Mouse (Mus musculus) thymus, adult 2 months (tissue): ENCODE measurements around the gene Ripor3. TPM values are rescaled to one million over a fixed set of nuclear protein-coding genes. Genes with fewer than 3 reads are reported as not detected.

ENCODE experiments used
- DNase-seq: peaks from one replicate; pipeline ENCODE4 v3.0.0; 2021
- H3K27ac ChIP-seq: fragments of 200-500 bp; 2 replicates; pipeline ENCODE4 v1.5.1; 2012; ENCODE audit warnings: low read length, control low read depth; ENCODE audit not compliant: control insufficient read depth, insufficient read depth
- H3K27me3 ChIP-seq: fragments of 200-500 bp; 2 replicates; pipeline ENCODE4 v1.6.1; 2012; ENCODE audit warnings: mild to moderate bottlenecking, low read length, moderate library complexity, mixed read lengths; ENCODE audit not compliant: control insufficient read depth, insufficient read depth
- H3K36me3 ChIP-seq: fragments of 200-500 bp; 2 replicates; pipeline ENCODE4 v1.6.1; 2012; ENCODE audit warnings: mild to moderate bottlenecking, low read length, moderate library complexity; ENCODE audit not compliant: control insufficient read depth, insufficient read depth
- H3K4me1 ChIP-seq: fragments of 200-500 bp; replicated peaks from 2 replicates; pipeline ENCODE4 v1.6.1; 2012; ENCODE audit warnings: low read length; ENCODE audit not compliant: control insufficient read depth, insufficient read depth
- H3K4me3 ChIP-seq: fragments of 200-500 bp; 2 replicates; pipeline ENCODE4 v1.5.1; 2012; ENCODE audit warnings: mild to moderate bottlenecking, low read length, control low read depth, moderate library complexity; ENCODE audit not compliant: control insufficient read depth, insufficient read depth
- CTCF ChIP-seq: fragments of 200-500 bp; IDR thresholded peaks from 2 replicates; pipeline ENCODE4 v1.5.1; 2012; ENCODE audit warnings: mild to moderate bottlenecking, control low read depth, low read length, moderate library complexity, borderline replicate concordance; ENCODE audit not compliant: control insufficient read depth, poor library complexity, insufficient read depth; ENCODE audit errors: extremely low read depth
- POLR2A ChIP-seq: fragments of 200-500 bp; IDR thresholded peaks from 2 replicates; pipeline ENCODE4 v1.6.1; 2012; ENCODE audit warnings: mild to moderate bottlenecking, low read length, control low read depth, moderate library complexity; ENCODE audit not compliant: control insufficient read depth, poor library complexity, insufficient read depth; ENCODE audit errors: extremely low read depth
- WGBS: fragments of 180-500 bp; shearing (Covaris S2); methylation state at CpG from one replicate; pipeline ENCODE4 v1.1.7; 2018; 5-methylcytosine and 5-hydroxymethylcytosine counted together
- polyA plus RNA-seq: library from polyadenylated mRNA; depleted of rRNA; stranded (reverse); fragments of >200 nt; gene quantifications from 2 replicates; pipeline ENCODE4 v1.2.3, GENCODE M21; 2012

The Ripor3 gene
- polyA plus RNA-seq, 1 experiment: 1.5 TPM

DNA sequence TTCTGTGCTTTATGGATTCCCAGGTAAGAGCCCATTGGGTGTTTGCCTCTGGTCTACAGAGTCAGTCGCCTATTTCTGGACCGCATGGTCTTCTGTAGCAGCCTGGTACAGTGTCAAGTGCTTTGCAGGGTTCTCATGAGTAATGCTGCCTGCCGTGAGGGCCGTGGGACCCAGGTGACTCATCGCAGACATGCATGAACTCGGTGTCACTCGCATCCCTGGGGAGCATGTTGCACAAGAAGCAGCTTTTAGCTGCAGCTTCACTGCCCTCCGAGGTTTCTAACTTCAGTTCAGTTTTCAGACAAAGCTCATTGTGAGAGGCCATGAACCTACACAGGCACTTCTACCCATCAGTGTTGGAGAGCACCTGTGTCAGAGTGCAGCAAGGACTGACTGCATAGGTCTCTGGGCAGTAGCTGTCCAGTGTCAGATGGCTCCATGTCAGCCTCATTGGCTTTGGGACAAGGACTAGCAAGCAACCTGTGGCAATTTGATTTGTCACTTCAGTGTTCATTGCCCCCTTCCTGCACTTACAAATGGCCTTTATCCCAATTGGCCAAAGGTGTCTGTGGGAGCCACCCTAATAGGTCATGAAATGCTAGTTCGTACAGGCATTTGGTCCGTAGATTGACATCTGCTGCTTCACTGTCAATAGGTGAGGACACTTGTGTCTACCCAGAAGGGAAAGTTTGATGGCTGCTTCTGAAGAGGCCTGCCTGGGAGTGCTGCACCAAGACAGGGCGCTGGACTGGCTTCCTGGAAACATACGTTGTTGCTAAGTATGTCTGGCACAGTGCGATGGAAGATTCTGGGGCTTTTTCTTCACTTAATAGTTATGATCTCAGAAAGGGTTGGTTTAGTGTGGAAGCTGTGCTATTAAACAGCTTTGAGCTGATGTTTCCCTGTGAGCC lies 58.9 kb downstream of the Ripor3 start:
- WGBS: 87% methylated on average over 13 of the region's 13 CpGs
- no peak overlapping the region for H3K27ac ChIP-seq
- H3K4me1 ChIP-seq: peaks cover 33% of the 10 kb centered on the region
- H3K36me3 ChIP-seq: no peaks in the 10 kb centered on the region
- H3K27me3 ChIP-seq: no peaks in the 10 kb centered on the region
- no peak overlapping the region for H3K4me3 ChIP-seq
- DNase-seq: no peak
- TF ChIP-seq POLR2A (no peak), CTCF (no peak)

GRCm38 (mm10) chr2:167950681-167951080 lies 59.7 kb downstream of the Ripor3 start:
- Histone ChIP-seq H3K27ac (no peak overlapping the region), H3K27me3 (no peaks in the 10 kb centered on the region), H3K36me3 (no peaks in the 10 kb centered on the region), H3K4me1 (peaks cover 33% of the 10 kb centered on the region), H3K4me3 (no peak overlapping the region)
- TF ChIP-seq CTCF (no peak), POLR2A (no peak)
- WGBS: 91% methylated on average over 6 of the region's 6 CpGs
- DNase-seq: no peak

- WGBS: 17% methylated on average over 2 of the region's 2 CpGs
- Histone ChIP-seq H3K4me3 (no peak overlapping the region), H3K36me3 (no peaks in the 10 kb centered on the region), H3K27me3 (no peaks in the 10 kb centered on the region), H3K4me1 (peaks cover 42% of the 10 kb centered on the region), H3K27ac (0 out of 2 replicates have a peak overlapping the region, but pooled peaks have one; percentile 13)
- TF ChIP-seq POLR2A: no peak
- no peak for TF ChIP-seq CTCF
- no peak for DNase-seq
These were observed 60.6 kb downstream of the Ripor3 start for GRCm38 (mm10) chr2:167949808-167950207.

DNA sequence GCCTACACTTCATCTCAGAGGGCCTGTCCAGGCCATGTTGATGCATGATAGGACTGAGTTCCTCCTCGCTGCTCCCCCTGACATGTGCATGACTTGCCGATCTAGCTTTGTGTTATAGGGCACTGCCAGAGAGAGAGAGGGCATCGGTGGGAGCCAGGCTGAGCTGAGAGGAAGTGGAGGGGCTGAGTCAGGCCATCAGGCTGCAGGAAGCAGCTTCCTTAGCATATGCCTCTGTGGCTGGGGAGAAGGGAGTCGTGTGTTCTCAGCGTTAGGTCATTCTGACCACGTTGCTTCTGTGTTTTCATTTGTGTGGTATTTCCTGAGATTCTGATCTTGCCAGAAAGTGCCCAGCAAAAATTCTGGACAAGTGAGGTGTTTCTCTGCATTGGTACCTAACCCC lies 61.2 kb downstream of the Ripor3 start:
- TF ChIP-seq POLR2A: no peak
- no peak for TF ChIP-seq CTCF
- Histone ChIP-seq H3K27me3 (no peaks in the 10 kb centered on the region), H3K4me1 (peaks cover 48% of the 10 kb centered on the region), H3K27ac (peak overlapping the region; percentile 6; the same call in 1 of the 2 replicates), H3K36me3 (no peaks in the 10 kb centered on the region), H3K4me3 (no peak overlapping the region)
- DNase-seq: peak; percentile 45
- WGBS: 2% methylated on average over 6 of the region's 6 CpGs

DNA sequence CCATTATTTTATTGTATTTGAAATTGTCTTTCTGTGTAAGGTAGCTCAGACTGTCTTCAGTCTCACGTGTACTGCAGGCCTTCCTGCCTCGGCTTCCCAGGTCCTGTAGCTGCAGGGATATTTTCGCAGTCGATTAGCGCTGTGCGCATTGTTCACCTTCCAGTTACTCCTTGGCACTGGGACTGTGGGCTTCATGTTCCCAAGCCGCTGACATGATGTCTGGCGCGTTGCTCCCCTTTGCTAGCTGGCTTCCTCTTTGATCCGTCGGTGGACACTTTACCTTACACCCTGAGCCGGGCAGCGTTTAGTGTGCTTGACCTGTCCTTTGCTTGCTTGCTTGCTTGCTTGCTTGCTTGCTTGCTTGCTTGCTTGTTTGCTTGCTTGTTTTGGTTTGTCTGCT lies 61.9 kb downstream of the Ripor3 start:
- TF ChIP-seq CTCF (no peak), POLR2A (no peak)
- DNase-seq: no peak
- Histone ChIP-seq H3K36me3 (no peaks in the 10 kb centered on the region), H3K27me3 (no peaks in the 10 kb centered on the region), H3K4me1 (peaks cover 53% of the 10 kb centered on the region), H3K27ac (no peak overlapping the region), H3K4me3 (no peak overlapping the region)
- 71% methylated on average over 13 of the region's 13 CpGs for WGBS

- Histone ChIP-seq H3K36me3 (no peaks in the 10 kb centered on the region), H3K27me3 (no peaks in the 10 kb centered on the region), H3K4me3 (no peak overlapping the region), H3K27ac (no peak overlapping the region), H3K4me1 (peaks cover 58% of the 10 kb centered on the region)
- 54% methylated on average over 6 of the region's 6 CpGs for WGBS
- TF ChIP-seq POLR2A: no peak
- TF ChIP-seq CTCF: no peak
- DNase-seq: no peak
These were observed 62.4 kb downstream of the Ripor3 start for GRCm38 (mm10) chr2:167948047-167948446.
